Mouse (Mus musculus) c-Kit-negative CD71-positive TER-119-positive erythroid progenitor cells, embryonic 14.5 days (primary cell): ENCODE results near the gene Elmo1.

Source experiments
- DNase-seq: peaks from one replicate; pipeline ENCODE4 v3.0.0-alpha.2; 2013; ENCODE audit warnings: low read depth, low spot score

Elmo1 gene

GRCm38 (mm10) chr13:20378869-20379268, 288.5 kb downstream of the Elmo1 start:
- DNase-seq: no peak

GRCm38 (mm10) chr13:20383875-20384274, 293.5 kb downstream of the Elmo1 start:
- no peak for DNase-seq

- DNase-seq: no peak
Observed at GRCm38 (mm10) chr13:20384846-20385245, 294.4 kb downstream of the Elmo1 start.

- no peak for DNase-seq
Observed at GRCm38 (mm10) chr13:20385423-20385822, 295.0 kb downstream of the Elmo1 start.

- DNase-seq: no peak
Observed at GRCm38 (mm10) chr13:20386462-20387141, 296.2 kb downstream of the Elmo1 start.

- no peak for DNase-seq
Observed at GRCm38 (mm10) chr13:20392824-20393598, 302.6 kb downstream of the Elmo1 start.

GRCm38 (mm10) chr13:20397744-20398143, 307.3 kb downstream of the Elmo1 start:
- no peak for DNase-seq

GRCm38 (mm10) chr13:20398311-20398710, 307.9 kb downstream of the Elmo1 start:
- no peak for DNase-seq

- DNase-seq: no peak
Observed at GRCm38 (mm10) chr13:20404530-20404929, 314.1 kb downstream of the Elmo1 start.

GRCm38 (mm10) chr13:20406470-20407213, 316.2 kb downstream of the Elmo1 start:
- DNase-seq: no peak

GRCm38 (mm10) chr13:20410306-20411101, 320.1 kb downstream of the Elmo1 start:
- DNase-seq: no peak

- no peak for DNase-seq
Observed at GRCm38 (mm10) chr13:20416691-20417660, 326.6 kb downstream of the Elmo1 start.

GRCm38 (mm10) chr13:20430998-20431397, 340.6 kb downstream of the Elmo1 start:
- DNase-seq: no peak

GRCm38 (mm10) chr13:20433221-20433858, 342.9 kb downstream of the Elmo1 start:
- no peak for DNase-seq

- no peak for DNase-seq
Observed at GRCm38 (mm10) chr13:20434071-20434470, 343.7 kb downstream of the Elmo1 start.

GRCm38 (mm10) chr13:20439488-20439887, 349.1 kb downstream of the Elmo1 start:
- no peak for DNase-seq

- no peak for DNase-seq
Observed at GRCm38 (mm10) chr13:20450831-20451353, 360.5 kb downstream of the Elmo1 start.

- DNase-seq: no peak
Observed at GRCm38 (mm10) chr13:20454357-20454756, 364.0 kb downstream of the Elmo1 start.

- no peak for DNase-seq
Observed at GRCm38 (mm10) chr13:20460096-20460495, 369.7 kb downstream of the Elmo1 start.

- DNase-seq: no peak
Observed at GRCm38 (mm10) chr13:20461616-20462015, 371.2 kb downstream of the Elmo1 start.
